Mouse (Mus musculus): Measurements from ENCODE around the gene Kpna3. TPM values are rescaled to one million over a fixed set of nuclear protein-coding genes. Genes with fewer than 3 reads are reported as not detected.

Gene Kpna3
- polyA plus RNA-seq, 1 experiment from 2014 or later = 18.9 TPM

DNA sequence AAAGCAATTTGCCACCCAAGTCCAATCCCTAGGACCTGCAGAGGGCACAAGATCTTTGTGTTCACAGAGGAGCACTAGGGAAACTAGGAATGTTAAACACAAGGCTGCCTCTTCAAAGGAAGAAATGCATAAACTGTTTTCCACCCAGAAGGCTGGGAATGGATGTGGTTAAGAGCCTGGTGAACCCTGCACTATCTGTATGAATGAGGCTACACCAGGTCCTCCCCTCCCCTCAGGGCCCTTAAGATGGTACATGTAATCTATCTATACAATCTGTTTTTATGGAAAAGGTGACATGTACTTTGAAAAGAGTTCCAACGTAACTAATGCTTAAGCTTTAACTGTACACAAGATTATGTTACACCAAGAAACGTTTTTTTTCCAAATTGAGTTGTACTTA, 29.7 kb downstream of the Kpna3 start:
- H3K27me3 ChIP-seq (replicated peaks; ENCODE audit: control insufficient read depth, insufficient read depth, low read length) = no peaks in the 10 kb centered on the region
- H3K27ac ChIP-seq (ENCODE audit: low read depth, low read length) = no peak overlapping the region
- no peaks in the 10 kb centered on the region for H3K36me3 ChIP-seq (ENCODE audit: control insufficient read depth, insufficient read depth)
- no peaks in the 10 kb centered on the region; the same call in 1 of the 2 replicates for H3K4me1 ChIP-seq (replicated peaks; ENCODE audit: control insufficient read depth, insufficient read depth, low read length)
- TF ChIP-seq CTCF (IDR thresholded peaks at IDR 0.05; ENCODE audit: low read depth) = 0 out of 2 replicates have a peak, but pooled peaks have one; percentile 7
- H3K4me3 ChIP-seq (ENCODE audit: low read depth, low read length) = no peak overlapping the region
- no peaks in the 10 kb centered on the region for H3K9me3 ChIP-seq (ENCODE audit: control insufficient read depth)
- ATAC-seq = no peak
- no peak overlapping the region for H3K9ac ChIP-seq (ENCODE audit: low read depth, low read length)
- WGBS = 44% methylated on average over 2 of the region's 2 CpGs
- H3K4me2 ChIP-seq (replicated peaks; ENCODE audit: low read depth) = no peak overlapping the region

DNA sequence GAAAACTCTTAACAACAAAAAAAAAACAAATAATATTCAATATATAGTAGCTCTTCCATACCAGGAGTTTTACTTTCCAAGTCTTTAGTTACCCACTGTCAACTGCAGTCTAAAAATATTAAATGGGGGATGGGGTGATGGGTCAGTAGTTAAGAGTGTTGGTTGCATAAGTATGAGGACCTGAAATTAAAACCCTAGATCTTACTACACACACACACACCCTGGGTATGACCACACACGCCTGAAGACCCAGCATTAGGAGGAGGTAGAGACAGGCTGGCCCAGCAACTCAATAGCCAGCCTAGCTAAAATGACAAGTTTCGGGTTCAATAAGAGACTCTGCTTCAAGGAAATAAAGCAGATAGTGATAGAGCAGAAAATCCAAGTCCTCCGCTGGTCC, 32.6 kb downstream of the Kpna3 start:
- Histone ChIP-seq H3K4me3 (ENCODE audit: low read depth, low read length) (no peak overlapping the region), H3K4me1 (replicated peaks; ENCODE audit: control insufficient read depth, insufficient read depth, low read length) (no peaks in the 10 kb centered on the region; the same call in 1 of the 2 replicates), H3K27ac (ENCODE audit: low read depth, low read length) (no peak overlapping the region), H3K9ac (ENCODE audit: low read depth, low read length) (no peak overlapping the region), H3K36me3 (ENCODE audit: control insufficient read depth, insufficient read depth) (no peaks in the 10 kb centered on the region), H3K27me3 (replicated peaks; ENCODE audit: control insufficient read depth, insufficient read depth, low read length) (no peaks in the 10 kb centered on the region), H3K4me2 (replicated peaks; ENCODE audit: low read depth) (no peak overlapping the region), H3K9me3 (ENCODE audit: control insufficient read depth) (no peaks in the 10 kb centered on the region)
- WGBS = 94% methylated on average over 3 of the region's 3 CpGs
- ATAC-seq = no peak
- TF ChIP-seq CTCF (IDR thresholded peaks at IDR 0.05; ENCODE audit: low read depth) = no peak

DNA sequence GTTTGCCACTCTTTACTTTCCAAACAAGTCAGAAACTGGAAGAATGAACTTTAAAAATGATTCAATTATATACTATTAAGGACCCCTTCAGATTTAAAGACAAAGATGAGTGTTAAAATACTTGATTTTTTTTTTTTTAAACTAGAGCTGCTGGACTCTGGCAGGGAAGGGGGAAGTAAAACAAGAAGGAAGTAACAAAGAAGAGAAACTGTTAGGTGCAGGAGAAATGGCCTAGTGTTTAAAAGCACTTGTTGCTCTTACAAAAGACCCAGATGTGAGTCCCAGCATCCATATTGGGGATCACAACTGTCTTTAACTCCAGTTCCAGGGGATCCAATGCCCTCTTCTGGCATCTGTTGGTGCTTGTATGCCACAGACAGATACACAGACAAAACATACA, 33.9 kb downstream of the Kpna3 start:
- H3K27ac ChIP-seq (ENCODE audit: low read depth, low read length) = no peak overlapping the region
- H3K4me2 ChIP-seq (replicated peaks; ENCODE audit: low read depth) = no peak overlapping the region
- 0 out of 2 replicates have a peak, but pooled peaks cover 6% of the 10 kb centered on the region for H3K36me3 ChIP-seq (ENCODE audit: control insufficient read depth, insufficient read depth)
- H3K4me1 ChIP-seq (replicated peaks; ENCODE audit: control insufficient read depth, insufficient read depth, low read length) = no peaks in the 10 kb centered on the region; the same call in 1 of the 2 replicates
- no peak for ATAC-seq
- no peaks in the 10 kb centered on the region for H3K27me3 ChIP-seq (replicated peaks; ENCODE audit: control insufficient read depth, insufficient read depth, low read length)
- no peak overlapping the region for H3K4me3 ChIP-seq (ENCODE audit: low read depth, low read length)
- H3K9me3 ChIP-seq (ENCODE audit: control insufficient read depth) = no peaks in the 10 kb centered on the region
- no peak overlapping the region for H3K9ac ChIP-seq (ENCODE audit: low read depth, low read length)
- TF ChIP-seq CTCF (IDR thresholded peaks at IDR 0.05; ENCODE audit: low read depth) = no peak

DNA sequence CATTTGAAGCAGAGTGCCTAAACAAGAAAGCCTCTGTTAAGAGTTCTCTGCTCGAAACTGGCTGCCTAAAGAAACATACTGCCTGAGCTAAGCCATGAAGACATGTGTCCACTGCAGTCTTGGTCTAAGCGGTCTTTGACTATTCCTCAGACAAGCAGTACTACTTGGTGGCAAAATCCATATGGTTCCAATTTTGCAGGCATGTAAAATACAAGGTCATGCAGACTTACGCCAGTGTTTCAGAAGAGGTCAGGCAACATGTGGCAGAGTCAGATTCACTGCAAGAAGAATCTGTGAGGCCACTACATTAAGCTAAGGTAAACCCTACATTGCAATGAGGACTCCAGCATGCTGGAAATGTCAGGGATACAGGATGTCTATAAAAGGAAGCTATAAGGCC, 34.7 kb downstream of the Kpna3 start:
- TF ChIP-seq CTCF (IDR thresholded peaks at IDR 0.05; ENCODE audit: low read depth) = no peak
- Histone ChIP-seq H3K27ac (ENCODE audit: low read depth, low read length) (no peak overlapping the region), H3K27me3 (replicated peaks; ENCODE audit: control insufficient read depth, insufficient read depth, low read length) (no peaks in the 10 kb centered on the region), H3K4me2 (replicated peaks; ENCODE audit: low read depth) (no peak overlapping the region), H3K9me3 (ENCODE audit: control insufficient read depth) (no peaks in the 10 kb centered on the region), H3K9ac (ENCODE audit: low read depth, low read length) (no peak overlapping the region), H3K4me3 (ENCODE audit: low read depth, low read length) (no peak overlapping the region), H3K4me1 (replicated peaks; ENCODE audit: control insufficient read depth, insufficient read depth, low read length) (no peaks in the 10 kb centered on the region), H3K36me3 (ENCODE audit: control insufficient read depth, insufficient read depth) (peaks cover 9% of the 10 kb centered on the region; the same call in 1 of the 2 replicates)
- WGBS = 93% methylated on average over 3 of the region's 3 CpGs
- ATAC-seq = no peak

DNA sequence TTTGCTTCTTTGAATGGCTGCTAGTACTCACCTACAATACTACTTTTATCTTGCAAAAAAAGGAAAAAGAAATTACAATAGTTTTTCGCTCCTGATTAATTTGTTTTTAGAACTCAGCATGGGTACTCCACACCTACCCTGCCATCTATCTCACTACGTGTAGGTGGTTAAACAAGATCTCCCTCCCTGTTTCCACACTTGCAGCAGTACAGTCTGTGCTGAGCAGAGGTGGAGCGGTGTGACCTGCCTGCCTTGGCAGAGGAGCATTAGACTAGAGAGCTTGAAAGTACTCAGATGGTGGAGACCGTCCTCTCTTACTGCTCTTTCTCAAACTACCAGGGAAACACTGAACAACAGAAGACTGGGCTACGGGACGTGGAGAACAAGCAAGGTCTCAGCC, 44.9 kb downstream of the Kpna3 start:
- ATAC-seq = no peak
- H3K9ac ChIP-seq (ENCODE audit: low read depth, low read length) = no peak overlapping the region
- 78% methylated on average over 6 of the region's 6 CpGs for WGBS
- no peak overlapping the region for H3K4me3 ChIP-seq (ENCODE audit: low read depth, low read length)
- TF ChIP-seq CTCF (IDR thresholded peaks at IDR 0.05; ENCODE audit: low read depth) = no peak
- H3K27me3 ChIP-seq (replicated peaks; ENCODE audit: control insufficient read depth, insufficient read depth, low read length) = no peaks in the 10 kb centered on the region
- peaks cover 5% of the 10 kb centered on the region; the same call in 1 of the 2 replicates for H3K36me3 ChIP-seq (ENCODE audit: control insufficient read depth, insufficient read depth)
- H3K27ac ChIP-seq (ENCODE audit: low read depth, low read length) = no peak overlapping the region
- H3K9me3 ChIP-seq (ENCODE audit: control insufficient read depth) = no peaks in the 10 kb centered on the region
- H3K4me1 ChIP-seq (replicated peaks; ENCODE audit: control insufficient read depth, insufficient read depth, low read length) = no peaks in the 10 kb centered on the region
- H3K4me2 ChIP-seq (replicated peaks; ENCODE audit: low read depth) = no peak overlapping the region

DNA sequence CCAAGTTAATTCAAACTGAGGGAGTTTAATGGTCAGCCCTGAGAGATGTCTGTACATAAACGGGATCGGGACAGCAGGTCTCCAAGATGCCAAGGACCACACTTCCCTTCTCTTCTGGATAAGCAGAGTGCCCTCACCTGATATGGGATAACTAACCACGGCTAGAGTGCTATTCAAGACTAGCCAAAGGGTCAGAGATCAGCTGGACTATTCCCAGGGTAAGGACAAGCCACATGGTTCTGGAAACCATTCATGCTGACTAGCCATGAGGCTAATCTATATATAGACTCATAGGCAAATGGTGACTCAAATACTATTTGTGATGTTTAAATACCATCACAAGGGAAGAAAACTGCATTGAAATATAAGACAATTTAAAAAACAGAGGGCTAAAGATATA, 49.1 kb downstream of the Kpna3 start:
- H3K27ac ChIP-seq (ENCODE audit: low read depth, low read length) = no peak overlapping the region
- no peaks in the 10 kb centered on the region for H3K9me3 ChIP-seq (ENCODE audit: control insufficient read depth)
- H3K36me3 ChIP-seq (ENCODE audit: control insufficient read depth, insufficient read depth) = peaks cover 9% of the 10 kb centered on the region
- H3K4me1 ChIP-seq (replicated peaks; ENCODE audit: control insufficient read depth, insufficient read depth, low read length) = no peaks in the 10 kb centered on the region
- no peak for ATAC-seq
- no peaks in the 10 kb centered on the region for H3K27me3 ChIP-seq (replicated peaks; ENCODE audit: control insufficient read depth, insufficient read depth, low read length)
- WGBS = 80% methylated on average over 3 of the region's 3 CpGs
- no peak overlapping the region for H3K4me3 ChIP-seq (ENCODE audit: low read depth, low read length)
- no peak overlapping the region for H3K4me2 ChIP-seq (replicated peaks; ENCODE audit: low read depth)
- TF ChIP-seq CTCF (IDR thresholded peaks at IDR 0.05; ENCODE audit: low read depth) = no peak
- no peak overlapping the region for H3K9ac ChIP-seq (ENCODE audit: low read depth, low read length)

DNA sequence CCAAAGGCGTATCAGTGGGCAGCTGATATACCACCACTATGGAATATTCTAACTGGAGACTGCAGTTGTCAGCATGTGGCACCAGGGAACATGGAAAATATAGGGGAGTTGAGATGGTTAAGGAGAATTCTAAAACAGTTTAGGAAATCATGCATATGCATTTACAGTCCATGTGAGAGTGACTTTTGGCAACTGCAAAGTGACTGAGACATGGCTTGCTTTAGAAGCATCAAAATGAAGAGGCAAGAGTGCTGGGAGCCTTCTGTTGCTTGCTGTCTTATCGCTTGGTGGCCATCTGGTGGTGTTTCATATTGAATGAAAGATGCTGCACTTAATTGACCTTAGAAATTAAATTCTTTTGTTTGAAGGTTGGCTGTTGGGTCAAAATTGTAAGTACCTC, 72.4 kb downstream of the Kpna3 start:
- peaks cover 21% of the 10 kb centered on the region for H3K36me3 ChIP-seq (ENCODE audit: control insufficient read depth, insufficient read depth)
- TF ChIP-seq CTCF (IDR thresholded peaks at IDR 0.05; ENCODE audit: low read depth) = no peak
- no peaks in the 10 kb centered on the region for H3K4me1 ChIP-seq (replicated peaks; ENCODE audit: control insufficient read depth, insufficient read depth, low read length)

More for the DNA sequence above, 72.4 kb downstream of the Kpna3 start:
- Histone ChIP-seq H3K9me3 (ENCODE audit: control insufficient read depth) (no peaks in the 10 kb centered on the region), H3K4me2 (replicated peaks; ENCODE audit: low read depth) (no peak overlapping the region), H3K27ac (ENCODE audit: low read depth, low read length) (no peak overlapping the region), H3K4me3 (ENCODE audit: low read depth, low read length) (no peak overlapping the region), H3K27me3 (replicated peaks; ENCODE audit: control insufficient read depth, insufficient read depth, low read length) (no peaks in the 10 kb centered on the region), H3K9ac (ENCODE audit: low read depth, low read length) (no peak overlapping the region)
- ATAC-seq = no peak
- 87% methylated on average over 2 of the region's 2 CpGs for WGBS

Measured in intestine, postnatal 0 days (tissue).